In genomic region chr9:119999636-120000035, GRCm38 (mm10) we compare ENCODE assay signal across 16 mouse cellular contexts. TPM values are rescaled to one million over a fixed set of nuclear protein-coding genes. Genes with fewer than 3 reads are reported as not detected.
DNase-seq lines count a peak whose midpoint lies in the region; TF ChIP-seq lines count a peak whose summit lies in the region.
"Had no signal": no experiment of that assay in that cellular context is flagged by ENCODE, and none has a peak within 500 bp of the region (broad histone marks: within the 10 kb centered on the region; RNA-seq: fewer than 3 reads in every experiment).

No protein-coding gene starts in this region.

- TF ChIP-seq POLR2A in myocyte (IDR thresholded peaks at IDR 0.05; ENCODE audit: insufficient read length, low read depth): no peak

- H3ac ChIP-seq in myocyte (ENCODE audit: control insufficient read depth, insufficient read length): no peak overlapping the region

- no peaks in the 10 kb centered on the region for H3K36me3 ChIP-seq in myocyte (ENCODE audit: control insufficient read depth, insufficient read depth)
- H3K36me3 ChIP-seq: forebrain, embryonic 12.5 days; heart, embryonic 15.5 days; hindbrain, embryonic 15.5 days; limb, embryonic 13.5 days; neural tube, embryonic 12.5 days had no signal

- intact Hi-C loops in heart, postnatal 14 days (cut with DNase I): loop anchor here (2.0 kb wide), 1 partner anchor 15 kb away; the partner anchor contains the start of gene Csrnp1
- intact Hi-C loops in gastrocnemius, adult 2 months (cut with DNase I): no loop called here
- intact Hi-C loops in left cerebral cortex, postnatal 25 days (cut with DNase I): no loop called here

- peak overlapping the region; percentile 25; the same call in 1 of the 2 replicates for H3K27ac ChIP-seq in gastrocnemius, adult 2 months
- H3K27ac ChIP-seq: forebrain, embryonic 12.5 days; heart, embryonic 15.5 days; hindbrain, embryonic 15.5 days; kidney, postnatal 0 days; layer of hippocampus, adult 2 months; limb, embryonic 13.5 days; neural tube, embryonic 12.5 days had no signal

- no peak for TF ChIP-seq CTCF in gastrocnemius, adult 2 months (IDR thresholded peaks at IDR 0.05)

- H3K27me3 ChIP-seq in myocyte (ENCODE audit: control insufficient read depth, insufficient read depth, insufficient read length): no peaks in the 10 kb centered on the region
- H3K27me3 ChIP-seq: forebrain, embryonic 12.5 days; heart, embryonic 15.5 days; hindbrain, embryonic 15.5 days; limb, embryonic 13.5 days; Patski had no signal

- H3K4me2 ChIP-seq in myocyte (ENCODE audit: low read depth): peak overlapping the region; percentile 24
- H3K4me2 ChIP-seq: forebrain, embryonic 12.5 days; heart, embryonic 15.5 days; hindbrain, embryonic 15.5 days; limb, embryonic 13.5 days; neural tube, embryonic 12.5 days had no signal

- DNase-seq in heart, adult 18-20 months: peak; percentile 59 to 70
- no peak for DNase-seq in heart, postnatal 14 days
- DNase-seq in gastrocnemius, adult 2 months: peak; percentile 73
- DNase-seq in gastrocnemius, postnatal 25 days: peak; percentile 65
- no peak for DNase-seq in layer of hippocampus, adult 9-11 months
- DNase-seq in left cerebral cortex, postnatal 25 days (ENCODE audit: low spot score in 2 of 2): no peak
- DNase-seq: embryo, embryonic 11 days had no signal

- H3K4me3 ChIP-seq in gastrocnemius, adult 2 months: no peak overlapping the region
- no peak overlapping the region for H3K4me3 ChIP-seq in myocyte
- H3K4me3 ChIP-seq: forebrain, embryonic 12.5 days; heart, embryonic 15.5 days; hindbrain, embryonic 15.5 days; layer of hippocampus, adult 2 months; limb, embryonic 13.5 days; neural tube, embryonic 12.5 days had no signal

- H3K79me2 ChIP-seq in myocyte (ENCODE audit: control insufficient read depth, insufficient read depth): no peaks in the 10 kb centered on the region

TF ChIP-seq in myocyte, 11 proteins besides CTCF, POLR2A, EP300 and RAD21:
- TF ChIP-seq MYOG (IDR thresholded peaks at IDR 0.05; ENCODE audit: control insufficient read depth in 1 of 3, insufficient read depth in 1 of 3, insufficient read length in 2 of 3, low read depth in 2 of 3) (no peak), MYOD1 (IDR thresholded peaks at IDR 0.05; ENCODE audit: control insufficient read depth in 1 of 3, insufficient read length in 2 of 3, low read depth in 2 of 3) (no peak), CEBPB (IDR thresholded peaks at IDR 0.05; ENCODE audit: insufficient read depth, poor library complexity, severe bottlenecking) (no peak), TCF12 (IDR thresholded peaks at IDR 0.05; ENCODE audit: insufficient read depth, poor library complexity, severe bottlenecking) (no peak), POLR2AphosphoS2 (IDR thresholded peaks at IDR 0.05; ENCODE audit: insufficient read length, low read depth) (no peak), USF1 (IDR thresholded peaks at IDR 0.05; ENCODE audit: low read depth) (no peak), E2F4 (IDR thresholded peaks at IDR 0.05; ENCODE audit: insufficient read depth) (no peak), TCF3 (IDR thresholded peaks at IDR 0.05; ENCODE audit: insufficient read length, low read depth) (no peak), SRF (IDR thresholded peaks at IDR 0.05; ENCODE audit: control insufficient read depth, insufficient read length, low read depth) (no peak), REST (IDR thresholded peaks at IDR 0.05; ENCODE audit: insufficient read depth, insufficient read length) (no peak), MAX (IDR thresholded peaks at IDR 0.05; ENCODE audit: low read depth) (no peak)

RNA-seq across cellular contexts. Expression of gene Csrnp1, which starts 15.2 kb away (rescaled TPM):
- total RNA-seq in heart, adult 18-20 months (2021): 10 to 100 TPM; 16.7 to 20.7 TPM
- total RNA-seq in heart, postnatal 14 days (2021): 10 to 100 TPM; 15.8 to 21.4 TPM
- total RNA-seq in gastrocnemius, adult 2 months (2021): 10 to 100 TPM in 1 of 2 experiments, 1 to 10 TPM in 1; 5.9 to 12.0 TPM
- 1 to 10 TPM; 2.4 to 3.6 TPM for total RNA-seq in gastrocnemius, postnatal 25 days (2021)
- polyA plus RNA-seq in myocyte (2012; fragmentation: generic; extraction: Trizol): 9.2 TPM
- total RNA-seq in left cerebral cortex, postnatal 25 days (2021): 10 to 100 TPM; 14.2 to 16.1 TPM

RNA-seq across cellular contexts. Expression of gene Xirp1, which starts 23.8 kb away (rescaled TPM):
- 100 to 1,000 TPM; 145 to 150 TPM for total RNA-seq in heart, adult 18-20 months (2021)
- 100 to 1,000 TPM; 105 to 114 TPM for total RNA-seq in heart, postnatal 14 days (2021)
- 100 to 1,000 TPM in 1 of 2 experiments, 10 to 100 TPM in 1; 70.1 to 116 TPM for total RNA-seq in gastrocnemius, adult 2 months (2021)
- 100 to 1,000 TPM; 105 to 112 TPM for total RNA-seq in gastrocnemius, postnatal 25 days (2021)
- polyA plus RNA-seq in myocyte (2012; fragmentation: generic; extraction: Trizol): 35.6 TPM
- under 1 TPM; 0.11 TPM for total RNA-seq in left cerebral cortex, postnatal 25 days (2021)
- polyA plus RNA-seq: hindbrain, embryonic 15.5 days had no signal

Comparison
In these comparisons a context has a peak if more than half of its experiments do, and no peak if none do; other contexts are left out.
1. DNase-seq: peak in heart, adult 18-20 months (2 of 2), gastrocnemius, adult 2 months (single experiment) and gastrocnemius, postnatal 25 days (single experiment); none in heart, postnatal 14 days (0 of 2), layer of hippocampus, adult 9-11 months (single experiment) and left cerebral cortex, postnatal 25 days (0 of 2).
2. RNA of gene Xirp1, which starts 23.8 kb away (total RNA-seq): 145 to 150 TPM in heart, adult 18-20 months, 70.1 to 116 TPM in gastrocnemius, adult 2 months, 105 to 114 TPM in heart, postnatal 14 days and 105 to 112 TPM in gastrocnemius, postnatal 25 days; 0.11 TPM in left cerebral cortex, postnatal 25 days; every median in the first group is over 10 times any median in the second.